Mouse (Mus musculus) Muller cell, postnatal 12 days (primary cell): Measurements from ENCODE around the gene Fryl.
A peak's percentile ranks its signal among the peaks of the same experiment; 100 is the strongest.

Experiments
- DNase-seq: peaks from one replicate; pipeline ENCODE4 v3.0.0-alpha.2; 2015; ENCODE audit errors: inconsistent ontology term

The Fryl gene

DNA sequence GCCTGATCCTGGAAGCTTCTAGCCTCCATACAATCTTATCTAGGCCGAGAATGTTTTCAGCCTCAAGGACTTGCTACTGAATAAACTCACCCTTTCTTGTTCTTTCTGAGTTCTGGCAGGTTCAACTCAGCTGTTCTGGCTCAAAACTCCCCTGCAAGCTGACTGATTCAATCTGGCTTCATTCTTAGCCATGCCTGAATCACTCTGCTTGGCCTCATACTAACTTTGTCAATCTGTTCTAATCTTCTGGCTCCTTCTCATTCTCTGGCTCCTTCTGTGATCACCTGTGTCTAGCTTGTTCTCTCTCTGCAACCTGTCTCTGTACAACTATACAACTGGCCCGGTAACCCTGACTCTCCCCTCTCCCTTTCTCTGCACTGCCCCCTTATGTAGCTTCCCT, 93.9 kb downstream of the Fryl start:
- DNase-seq, result no peak

DNA sequence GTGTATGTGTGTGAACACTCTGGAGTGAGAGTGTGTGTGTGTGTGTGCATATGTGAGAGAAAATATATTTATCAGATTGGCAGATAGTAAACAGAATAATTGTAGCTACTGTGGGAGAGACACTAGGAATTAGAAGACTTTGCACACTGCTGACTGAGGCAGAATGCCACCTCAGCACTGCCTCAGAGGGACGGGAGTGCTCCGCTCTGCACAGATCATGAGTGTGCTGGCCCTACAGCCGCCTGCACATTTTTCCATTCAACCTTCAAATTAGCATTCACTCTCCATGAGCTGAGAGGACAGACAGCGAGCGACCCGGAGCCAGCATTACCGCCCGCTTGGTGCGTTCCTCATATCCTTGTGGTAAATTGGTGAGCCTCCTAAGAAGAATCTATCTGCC, 96.0 kb downstream of the Fryl start:
- DNase-seq, result peak; percentile 53

DNA sequence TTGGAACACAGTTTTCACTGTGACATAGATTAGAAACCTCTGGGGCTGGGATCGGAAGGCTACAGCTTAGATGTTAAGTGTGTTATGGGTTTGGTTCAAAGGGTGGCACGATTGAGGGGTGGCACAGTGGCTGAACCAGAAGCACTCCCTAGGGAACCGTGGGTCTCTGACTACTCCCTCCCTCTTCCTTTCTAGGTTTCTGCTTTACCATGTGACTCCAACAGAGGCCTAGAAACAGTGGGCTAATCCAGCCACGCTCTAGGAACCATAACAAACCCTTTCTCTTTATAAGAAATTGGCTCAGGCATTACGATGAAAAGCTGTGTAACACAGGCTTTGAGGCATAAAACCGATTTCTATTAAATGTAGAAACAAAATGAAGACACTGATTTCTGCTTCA, 98.9 kb downstream of the Fryl start:
- DNase-seq, result no peak

DNA sequence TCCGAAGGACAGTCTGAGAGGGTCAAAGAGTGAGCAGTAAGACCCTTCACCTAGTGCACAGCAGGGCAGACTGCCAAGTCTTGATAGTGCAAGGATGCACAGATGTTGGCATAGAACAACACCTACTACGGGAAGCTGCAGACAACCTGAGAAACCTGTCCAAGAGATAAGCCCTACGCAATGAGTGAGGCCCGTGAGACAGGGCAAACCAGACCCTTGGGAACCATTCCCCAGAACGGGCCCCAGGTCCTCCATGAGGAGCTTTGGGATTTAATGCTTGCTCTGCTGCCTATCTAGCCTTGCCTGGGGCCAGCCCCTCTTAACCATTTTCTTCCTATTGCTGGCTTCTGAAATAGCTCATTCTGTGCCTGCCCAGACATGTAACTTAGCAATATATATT, 99.4 kb downstream of the Fryl start:
- DNase-seq, result no peak

DNA sequence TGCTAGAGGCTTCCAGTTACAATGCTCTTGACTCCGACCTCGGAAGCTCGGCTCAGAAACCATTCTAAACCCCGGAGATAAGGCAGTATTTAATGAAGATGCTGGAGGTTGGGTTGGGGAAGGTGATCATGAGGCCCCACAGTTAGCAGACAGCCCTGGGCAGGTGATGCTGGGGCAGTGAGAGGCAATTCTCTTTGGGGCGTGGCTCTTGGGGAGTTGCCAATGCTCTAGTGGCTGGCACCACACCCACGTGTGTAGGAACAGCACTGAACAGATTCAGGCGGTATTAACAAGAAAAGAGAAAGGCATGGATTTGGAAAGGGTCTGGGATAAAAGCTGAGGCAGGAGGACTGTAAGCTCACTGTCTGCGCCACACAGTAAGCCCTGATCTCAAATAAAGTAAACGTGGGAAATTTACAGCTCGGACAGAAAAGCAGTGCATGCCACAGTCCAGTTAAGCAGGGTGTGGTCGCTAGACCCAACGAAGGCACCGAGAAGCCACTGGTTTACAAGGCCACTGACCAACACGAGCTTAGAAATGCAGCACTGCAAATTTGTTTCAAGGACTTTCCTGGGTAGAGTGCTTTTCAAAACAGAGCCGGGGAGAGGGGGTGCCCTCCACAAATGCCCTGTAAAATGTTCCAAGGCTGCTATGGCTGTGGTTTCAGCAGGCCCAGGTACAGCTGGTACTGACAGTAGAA, 100.0 kb downstream of the Fryl start:
- no peak for DNase-seq

DNA sequence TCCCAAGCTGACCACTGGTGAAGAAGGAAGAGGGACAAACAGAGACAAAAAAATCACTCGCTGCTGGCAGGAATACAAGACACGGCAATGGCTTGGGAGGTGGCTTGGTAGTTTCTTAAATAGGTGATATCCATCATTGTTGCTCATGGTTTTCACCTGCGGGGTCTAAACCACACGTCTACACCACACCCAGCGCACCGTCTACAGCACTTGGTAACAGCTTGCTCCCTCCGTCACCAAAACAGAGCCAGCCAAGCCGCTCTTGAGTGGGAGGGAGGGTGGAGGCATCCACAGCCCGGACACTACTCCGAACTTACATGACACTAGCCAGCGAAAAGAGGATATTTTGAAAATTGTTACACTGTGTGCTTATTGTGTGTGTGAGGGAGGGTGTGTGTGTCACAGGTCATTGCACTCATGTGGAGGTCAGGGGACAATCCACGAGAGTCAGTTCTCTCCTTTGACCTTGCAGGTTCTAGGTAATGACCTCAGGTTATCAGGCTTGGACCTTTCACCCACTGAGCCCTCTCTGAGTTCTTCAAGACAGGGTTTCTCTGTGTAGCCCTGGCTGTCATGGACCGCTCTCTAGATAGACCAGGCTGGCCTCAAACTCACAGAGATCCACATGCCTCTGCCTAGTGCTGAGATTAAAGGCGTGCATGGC, 102.5 kb downstream of the Fryl start:
- DNase-seq, result no peak

DNA sequence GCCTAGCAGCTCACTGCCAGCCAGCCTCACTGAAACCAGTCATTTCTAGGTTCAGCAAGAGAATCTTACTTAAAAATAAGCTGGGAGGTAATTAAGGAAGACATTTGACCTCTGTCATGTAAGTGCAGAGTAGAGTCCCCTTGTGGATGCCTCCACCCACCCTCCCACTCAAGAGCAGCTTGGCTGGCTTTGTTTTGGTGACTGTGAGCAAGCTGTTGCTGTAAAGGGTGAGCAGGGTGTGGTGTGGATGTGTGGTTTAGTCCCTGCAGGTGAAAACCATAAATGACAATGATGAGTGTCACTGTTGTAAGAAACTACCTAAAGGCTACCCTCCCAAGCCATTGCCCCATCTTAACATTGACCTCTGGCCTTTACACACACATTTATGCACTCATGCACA, 104.2 kb downstream of the Fryl start:
- no peak for DNase-seq

DNA sequence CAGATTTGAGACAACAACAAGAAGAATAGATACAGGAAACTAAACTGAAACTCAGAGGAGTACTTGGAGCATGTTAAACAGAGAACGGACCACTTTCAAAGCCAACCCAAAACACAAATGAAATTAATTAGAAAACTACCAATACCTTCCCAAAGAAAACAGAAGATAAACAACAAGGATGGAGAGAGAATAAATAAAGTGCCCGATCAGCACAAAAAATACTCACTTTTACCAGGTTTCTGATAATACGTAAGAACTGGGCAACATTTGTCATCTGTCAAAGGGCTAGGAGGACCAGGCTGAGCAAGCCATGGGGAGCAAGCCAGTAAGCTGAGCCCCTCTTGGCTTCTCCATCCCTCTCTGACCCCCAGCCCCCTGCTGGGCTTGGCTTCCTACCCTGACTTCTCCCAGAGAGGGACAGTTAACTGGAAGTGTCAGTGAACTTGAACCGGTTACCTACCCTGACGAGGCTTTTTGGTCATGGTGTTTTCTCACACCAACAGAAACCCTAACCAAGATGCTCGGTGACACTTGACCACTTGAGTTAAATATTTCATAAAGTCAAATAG, 105.5 kb downstream of the Fryl start:
- DNase-seq, result no peak

DNA sequence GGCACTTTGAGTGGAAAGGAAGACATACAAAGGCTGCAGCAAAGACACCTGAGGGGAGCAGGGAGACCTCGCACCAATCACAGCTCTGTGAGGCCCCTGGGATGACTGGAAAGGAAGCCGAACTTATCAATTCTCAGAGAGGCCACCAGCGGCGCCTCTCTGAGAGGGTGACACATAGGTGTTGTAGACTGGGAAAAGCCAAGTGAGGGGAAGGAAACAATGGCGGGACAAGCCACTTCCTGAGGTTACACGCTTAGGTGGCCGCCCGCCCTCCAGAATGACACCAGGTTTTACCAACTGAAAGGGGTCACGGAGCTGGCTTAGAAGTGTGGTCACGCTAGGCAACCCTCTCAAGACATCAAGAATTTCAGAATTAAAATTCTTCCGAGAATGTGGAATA, 111.4 kb downstream of the Fryl start:
- no peak for DNase-seq

DNA sequence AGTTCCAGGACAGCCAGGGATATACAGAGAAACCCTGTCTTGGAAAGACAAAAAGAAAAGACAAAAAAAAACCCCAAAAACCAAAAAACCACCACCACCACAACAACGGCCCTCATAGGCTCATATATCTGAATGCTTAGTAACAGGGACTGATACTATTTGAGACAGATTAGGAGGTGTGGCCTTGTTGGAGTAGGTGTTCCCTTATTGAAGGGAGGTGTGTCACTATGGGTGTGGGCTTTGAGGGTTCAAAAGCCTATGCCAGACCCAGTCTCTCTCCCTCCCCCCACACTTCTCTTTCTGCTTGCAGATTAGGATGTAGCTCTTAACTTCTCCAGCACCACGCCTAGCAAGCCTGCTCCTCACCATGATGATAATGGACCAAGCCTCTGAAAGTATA, 114.7 kb downstream of the Fryl start:
- DNase-seq, result no peak

DNA sequence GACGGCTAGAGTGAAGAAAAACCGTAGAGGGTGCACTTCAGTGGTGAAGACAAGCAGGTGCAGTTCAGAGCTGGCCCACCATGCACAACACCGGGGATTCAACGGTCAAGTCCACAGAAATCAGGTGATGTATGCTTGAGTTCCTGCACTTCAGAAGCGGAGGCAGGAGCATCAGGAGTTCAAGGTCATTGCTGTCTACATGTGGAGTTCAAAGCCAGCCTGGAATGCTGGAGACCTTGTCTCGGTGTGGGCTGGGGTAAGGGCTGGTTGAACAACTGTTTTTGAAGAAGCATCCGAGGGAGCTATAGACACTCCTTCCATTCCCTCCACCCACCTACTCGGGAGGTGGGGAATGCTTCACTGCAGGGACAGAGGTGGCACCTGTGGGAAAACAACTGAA, 115.3 kb downstream of the Fryl start:
- DNase-seq, result no peak

DNA sequence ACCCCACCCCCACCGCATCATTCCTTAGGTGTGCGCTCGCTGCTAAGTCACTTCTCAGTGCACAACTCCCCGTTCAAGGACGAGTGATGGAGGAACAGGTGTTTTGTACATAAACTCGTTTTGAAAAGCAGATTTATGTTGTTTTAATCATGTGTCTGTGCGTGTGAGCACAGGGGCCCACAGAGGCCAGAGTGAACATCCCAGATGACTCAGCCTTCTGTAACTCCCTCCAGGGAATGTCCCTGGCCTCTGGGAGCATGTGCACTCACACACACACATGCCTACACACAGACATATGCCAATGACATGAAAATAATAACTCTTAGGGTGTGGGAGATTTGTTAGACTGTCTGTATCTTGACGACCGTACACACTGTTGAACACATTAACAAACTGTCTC, 118.9 kb downstream of the Fryl start:
- DNase-seq, result no peak

DNA sequence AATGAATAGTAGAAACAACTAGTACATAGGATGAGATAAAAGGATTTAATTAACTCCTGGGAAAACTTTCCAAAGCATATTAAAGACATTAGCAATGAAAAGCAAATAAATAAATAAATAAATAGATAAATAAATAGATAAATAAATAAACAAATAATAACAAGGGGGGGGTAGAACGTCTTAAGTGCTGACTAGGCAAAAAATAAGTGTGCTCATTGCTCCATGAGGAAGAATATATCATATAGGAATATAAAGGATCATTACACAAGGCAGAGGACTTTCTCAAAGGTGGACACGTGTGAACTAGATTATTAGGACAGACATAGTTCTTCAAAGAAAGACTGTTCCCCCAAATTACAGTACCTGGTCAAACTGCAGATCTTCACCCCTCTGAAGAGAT, 120.5 kb downstream of the Fryl start:
- no peak for DNase-seq

DNA sequence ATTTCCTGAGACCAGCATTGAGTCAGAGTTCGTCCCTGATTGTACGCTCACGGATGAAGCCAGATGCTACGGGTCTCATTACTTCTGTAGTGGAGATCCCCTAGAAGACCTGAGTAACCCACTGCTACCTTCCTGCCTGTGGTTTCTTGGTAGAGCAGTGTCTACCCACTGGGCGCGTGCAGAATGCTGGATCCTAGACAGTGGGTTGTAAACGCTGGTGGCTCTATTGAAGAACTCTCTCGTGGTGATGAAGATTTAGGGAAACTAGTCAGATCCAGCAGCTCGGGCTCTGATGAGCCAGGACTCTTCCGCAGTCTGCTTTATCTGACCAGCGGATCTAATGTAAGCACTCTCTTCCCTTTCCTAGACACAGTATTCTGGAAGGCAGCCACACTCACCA, 121.3 kb downstream of the Fryl start:
- DNase-seq, result no peak

DNA sequence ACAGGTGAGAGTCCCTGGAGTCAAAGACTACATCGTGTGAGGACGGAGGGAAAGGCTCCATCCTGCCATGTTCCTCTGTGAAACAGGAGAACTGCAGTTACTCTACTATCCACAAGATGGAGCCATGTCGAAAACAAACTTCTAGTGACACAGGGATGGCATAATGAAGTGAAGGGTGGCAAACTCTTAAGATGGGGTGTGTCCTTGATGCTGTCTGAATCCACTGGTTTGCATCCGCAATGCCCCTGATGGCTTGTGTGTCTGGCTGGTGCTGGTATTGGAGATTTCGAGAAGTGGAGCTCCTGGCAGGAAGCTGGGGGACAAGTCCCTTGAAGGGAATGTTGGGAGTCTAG, 122.6 kb downstream of the Fryl start:
- peak; percentile 42 for DNase-seq

DNA sequence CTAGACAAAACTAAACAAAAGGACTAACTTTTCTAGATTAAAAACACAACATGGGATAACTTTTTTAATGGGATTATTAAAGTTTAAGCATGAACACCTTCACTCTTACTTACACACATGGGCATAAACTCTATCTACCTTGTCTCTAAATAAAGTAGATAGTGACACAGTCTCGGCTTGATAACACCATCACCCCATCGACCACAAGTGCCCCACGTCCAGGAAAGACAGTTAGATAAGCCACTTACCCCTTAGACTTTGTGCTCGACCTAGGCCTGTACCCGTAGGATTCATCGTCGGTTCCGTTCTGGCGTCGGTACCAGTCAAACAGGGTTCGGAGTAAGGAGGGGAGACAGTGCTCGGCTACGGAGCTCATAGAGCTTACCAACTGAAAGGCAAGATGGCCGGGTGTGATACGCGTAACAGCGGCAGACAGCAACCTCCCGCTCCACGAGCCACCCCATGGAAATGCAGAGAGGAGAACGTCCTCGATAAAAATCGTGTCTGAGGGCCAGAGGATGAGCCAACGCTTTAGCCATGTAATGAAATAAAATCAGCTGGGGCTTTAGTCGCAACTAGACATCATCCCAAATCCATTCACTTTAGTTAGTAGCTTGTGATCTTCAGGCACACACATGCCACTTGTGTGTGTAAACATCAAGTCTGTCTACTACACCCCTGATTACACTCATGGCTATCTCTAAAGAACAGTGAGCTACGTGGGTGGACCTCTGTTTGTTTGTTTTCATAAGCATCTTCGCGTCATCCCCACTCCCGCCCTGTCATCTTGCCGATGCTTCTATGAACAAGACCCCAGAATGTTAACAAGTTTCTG, 123.2 kb downstream of the Fryl start:
- DNase-seq, result no peak

DNA sequence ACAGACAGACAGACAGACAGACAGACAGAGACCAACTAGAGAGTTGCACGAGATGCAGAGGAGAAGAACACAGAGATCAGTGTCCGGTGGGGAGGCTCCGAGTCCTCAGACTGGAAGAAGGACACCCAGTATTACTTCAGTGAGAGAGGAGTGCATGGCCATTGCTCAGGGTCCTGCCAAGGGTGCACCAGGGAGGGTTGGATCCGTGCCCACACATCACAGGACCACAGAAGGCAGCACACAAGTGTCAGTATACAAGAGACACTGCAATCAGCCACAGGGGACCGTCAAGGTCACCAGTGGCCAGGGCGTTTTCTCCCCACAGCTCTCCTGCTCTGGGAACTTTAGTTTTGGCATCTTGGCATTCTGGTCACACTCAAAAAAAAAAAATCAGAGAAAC, 125.4 kb downstream of the Fryl start:
- peak; percentile 49 for DNase-seq

DNA sequence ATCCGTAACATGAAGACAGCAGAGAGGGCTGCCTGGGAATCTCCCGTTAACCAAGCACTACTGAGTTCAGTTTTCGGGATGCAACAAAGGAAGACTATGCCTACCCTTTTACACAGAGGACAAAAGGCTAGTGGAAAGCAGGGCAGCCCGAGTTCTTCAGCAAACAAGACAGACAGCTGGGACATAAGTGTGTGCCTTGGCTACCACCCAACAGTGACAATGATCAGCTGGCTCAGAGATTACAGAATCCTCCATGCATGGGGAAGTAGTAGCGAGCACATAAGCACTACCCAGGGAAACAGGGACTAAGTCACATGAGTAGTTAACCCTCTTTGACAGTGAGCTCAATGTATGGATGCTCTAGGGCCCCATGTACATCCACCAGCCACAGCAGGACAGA, 126.5 kb downstream of the Fryl start:
- peak; percentile 79 for DNase-seq

DNA sequence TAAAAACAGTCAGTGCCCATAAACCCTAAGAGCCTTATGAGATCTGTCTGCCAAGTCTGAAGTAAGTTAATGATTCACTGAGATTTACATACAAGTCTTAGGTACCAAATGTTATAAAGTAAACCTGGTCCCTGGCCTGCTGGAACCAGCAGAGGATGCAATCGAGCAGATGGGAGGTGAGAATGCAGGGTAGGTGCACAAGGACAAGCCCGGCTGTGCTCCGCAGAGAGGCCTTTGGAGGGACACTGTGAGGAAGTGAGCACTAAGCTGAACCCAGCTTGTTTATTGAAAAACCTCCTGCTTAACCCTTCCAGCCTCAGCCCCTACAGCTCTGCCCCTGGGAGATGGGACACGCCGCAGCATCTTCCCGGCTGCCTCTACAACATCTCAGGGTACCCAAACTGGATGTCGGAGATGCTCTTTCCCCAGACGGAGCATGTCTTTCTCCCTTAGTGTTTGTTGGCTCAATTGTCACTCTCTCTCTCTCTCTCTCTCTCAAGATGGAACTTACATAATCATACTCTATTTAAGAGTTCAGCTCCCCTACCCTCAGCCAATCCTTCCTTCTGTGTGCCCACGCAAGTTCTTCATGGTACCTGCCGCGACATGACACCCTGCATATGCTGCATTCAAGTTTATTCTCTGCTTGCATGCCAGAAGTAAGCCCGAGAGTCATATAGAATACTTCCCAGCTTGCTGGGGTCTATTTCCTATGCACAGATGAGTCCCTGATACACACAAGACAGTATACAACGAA, 136.3 kb downstream of the Fryl start:
- DNase-seq, result no peak

DNA sequence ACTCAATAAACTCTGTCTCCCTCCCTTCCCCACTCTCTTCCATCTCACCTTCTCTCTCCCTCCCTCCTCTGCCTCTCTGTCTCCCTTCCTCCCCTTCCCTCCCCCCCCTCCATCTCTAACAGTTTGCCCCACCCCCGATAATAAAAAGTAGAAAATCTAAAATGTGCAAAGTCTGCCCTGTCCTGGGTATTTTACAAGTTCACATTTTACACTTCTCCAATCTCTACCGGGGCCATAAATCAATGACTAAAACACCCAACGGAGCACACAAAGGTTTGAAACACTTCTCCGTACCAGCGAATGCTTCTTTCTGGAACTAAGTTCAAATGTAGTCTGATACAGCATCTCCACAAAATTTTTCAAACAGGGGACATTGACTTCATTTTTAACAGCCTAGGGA, 136.9 kb downstream of the Fryl start:
- no peak for DNase-seq

DNA sequence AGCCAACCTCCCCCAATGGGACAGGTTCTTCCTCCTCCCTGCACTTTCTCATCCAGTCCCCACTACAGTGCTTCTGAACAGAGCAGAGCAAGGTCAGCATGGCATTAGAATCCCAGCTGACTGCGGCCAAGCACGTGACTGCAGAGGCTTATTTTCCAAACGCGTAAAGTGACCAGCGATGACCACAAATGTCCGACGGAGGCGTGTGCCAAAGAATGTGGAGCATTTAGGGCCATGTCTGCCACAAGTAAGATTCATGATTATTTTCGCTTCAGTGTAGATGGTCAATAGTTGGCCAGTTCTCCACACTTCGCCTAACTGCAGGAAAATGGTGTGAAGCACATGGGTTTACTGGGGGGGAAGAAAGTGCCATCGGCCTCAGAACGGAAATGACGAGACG, 137.6 kb downstream of the Fryl start:
- DNase-seq, result peak; percentile 94

DNA sequence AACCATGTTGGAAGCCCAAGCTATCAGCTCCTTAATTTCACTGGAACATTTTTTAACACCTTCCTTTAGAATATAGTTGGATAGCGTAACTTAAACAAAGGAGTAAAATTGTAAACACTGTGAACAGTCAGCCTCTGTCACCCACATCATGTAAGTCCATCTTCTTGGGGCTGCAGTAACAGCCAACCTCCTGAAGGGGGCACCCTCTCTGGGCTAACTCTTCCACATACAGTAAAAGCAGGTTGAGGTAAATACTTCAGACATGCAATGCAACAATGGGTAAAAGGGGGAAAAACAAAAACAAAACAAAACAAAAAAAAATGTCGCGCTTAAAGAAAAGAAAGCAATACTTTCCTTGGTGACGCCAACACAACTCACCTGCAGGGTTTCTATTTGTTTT, 141.5 kb downstream of the Fryl start:
- DNase-seq, result peak; percentile 19
